Mouse (Mus musculus): Measurements from ENCODE around the gene Tada1. TPM values are rescaled to one million over a fixed set of nuclear protein-coding genes. Genes with fewer than 3 reads are reported as not detected.

Tada1 gene
- total RNA-seq, 2 experiments from 2014 or later, result 36.6 to 37.8 TPM

Other genes starting within 250 kb of the Tada1 start
- gene Gpa33, start 248.9 kb upstream of the Tada1 start, total RNA-seq (2021), result not detected
- gene Mael, start 140.3 kb upstream of the Tada1 start, total RNA-seq (2021), result not detected
- 10 to 100 TPM; 66.1 to 69.9 TPM for gene Ildr2, start 125.0 kb upstream of the Tada1 start, total RNA-seq (2021)
- 10 to 100 TPM; 34.0 to 34.5 TPM for gene Pogk, start 30.8 kb downstream of the Tada1 start, total RNA-seq (2021)
- not detected for gene Gm4846, start 118.5 kb downstream of the Tada1 start, total RNA-seq (2021)